Mouse (Mus musculus): ENCODE results near the gene Sdk1.

Sdk1 gene

DNA sequence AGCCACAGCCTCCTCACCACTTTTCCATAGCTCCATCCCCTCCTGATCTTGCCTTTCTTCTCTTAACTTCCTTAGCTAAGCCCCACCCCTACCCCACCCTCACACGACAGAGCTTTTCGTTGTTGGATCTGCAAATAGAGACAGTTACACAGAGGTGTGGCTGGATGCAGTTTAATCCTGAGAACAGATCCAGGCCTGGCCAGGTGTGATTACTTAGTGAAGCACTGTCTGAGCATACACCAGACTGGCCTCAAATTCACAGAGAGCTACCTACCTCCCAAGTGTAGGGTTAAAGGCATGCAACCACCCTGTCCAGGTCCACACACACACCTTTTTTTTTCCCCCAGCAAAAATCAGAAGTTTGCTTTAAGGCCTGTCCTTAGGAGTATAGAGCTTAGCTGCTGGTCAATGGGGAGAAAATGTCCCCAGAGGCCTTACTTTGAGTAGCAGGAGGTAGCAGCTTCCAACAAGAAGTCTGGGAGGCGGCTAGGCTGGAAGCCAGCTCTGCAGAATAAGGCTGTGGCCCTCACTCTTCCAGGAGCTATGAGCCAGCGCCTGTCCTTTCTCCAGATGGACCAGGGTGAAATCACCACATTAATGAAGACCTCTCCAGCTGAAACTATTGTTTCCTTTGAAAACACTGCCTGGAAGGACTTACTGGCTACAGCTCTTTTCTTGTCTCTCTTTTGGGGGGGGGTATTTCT is 781.7 kb downstream of the Sdk1 start:
- DNase-seq, result peak; percentile 33

DNA sequence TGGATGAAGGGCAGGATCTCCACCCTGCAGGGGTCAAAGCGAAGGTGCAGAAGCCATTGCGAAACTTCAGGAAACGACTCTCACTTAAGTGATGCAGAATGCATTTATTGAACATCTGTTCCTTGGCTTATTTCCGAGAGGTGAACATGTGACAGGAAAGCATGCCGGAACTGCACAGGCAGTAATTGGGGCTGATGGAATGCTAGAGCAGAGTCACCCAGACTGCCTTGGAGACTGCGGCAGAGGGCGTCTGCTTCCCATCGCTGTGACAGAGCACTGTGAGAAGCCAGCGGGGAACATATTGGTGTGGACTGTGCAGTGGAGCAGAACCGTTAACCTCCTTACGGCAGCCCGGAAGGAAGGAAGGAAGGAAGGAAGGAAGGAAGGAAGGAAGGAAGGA is 783.2 kb downstream of the Sdk1 start:
- DNase-seq, result peak; percentile 28

DNA sequence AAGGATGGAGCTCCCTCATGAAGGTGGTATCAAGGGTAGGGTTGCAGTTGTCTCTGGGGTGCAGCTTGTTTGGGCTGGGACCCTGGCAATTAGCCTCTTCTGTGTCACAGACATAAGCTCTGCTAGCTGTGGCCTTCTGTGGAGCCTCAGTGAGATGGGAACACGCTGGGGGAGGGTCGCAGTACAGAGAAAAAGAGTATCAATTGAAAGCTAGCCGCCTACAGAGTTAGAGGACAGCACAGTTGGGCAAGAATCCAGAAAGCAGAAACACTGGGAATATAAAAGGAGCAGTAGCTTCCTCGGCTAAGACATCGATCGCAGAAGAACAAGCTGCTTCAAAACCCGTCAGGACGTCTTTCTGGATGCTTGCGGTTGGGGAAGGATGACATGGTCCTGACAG is 795.2 kb downstream of the Sdk1 start:
- DNase-seq, result no peak

DNA sequence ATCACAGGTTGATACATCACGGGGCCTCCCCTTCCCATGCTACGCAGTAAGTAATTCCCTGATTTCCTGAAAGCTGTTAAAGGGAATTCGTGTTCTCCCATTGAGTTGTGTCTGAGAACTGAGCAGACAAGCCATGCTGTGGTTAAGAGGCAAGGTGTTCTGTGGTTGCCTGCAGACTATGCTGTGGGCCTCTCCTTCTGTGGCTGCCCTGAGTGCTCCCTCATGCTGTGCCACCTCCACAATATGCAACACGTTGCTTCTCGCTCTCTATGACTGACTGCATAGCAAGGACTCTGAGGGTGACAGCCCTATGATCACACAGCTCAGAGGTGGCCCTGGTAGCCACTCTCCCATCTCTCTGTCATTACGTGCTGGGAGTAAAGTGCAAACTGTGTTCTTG is 797.9 kb downstream of the Sdk1 start:
- DNase-seq, result no peak

DNA sequence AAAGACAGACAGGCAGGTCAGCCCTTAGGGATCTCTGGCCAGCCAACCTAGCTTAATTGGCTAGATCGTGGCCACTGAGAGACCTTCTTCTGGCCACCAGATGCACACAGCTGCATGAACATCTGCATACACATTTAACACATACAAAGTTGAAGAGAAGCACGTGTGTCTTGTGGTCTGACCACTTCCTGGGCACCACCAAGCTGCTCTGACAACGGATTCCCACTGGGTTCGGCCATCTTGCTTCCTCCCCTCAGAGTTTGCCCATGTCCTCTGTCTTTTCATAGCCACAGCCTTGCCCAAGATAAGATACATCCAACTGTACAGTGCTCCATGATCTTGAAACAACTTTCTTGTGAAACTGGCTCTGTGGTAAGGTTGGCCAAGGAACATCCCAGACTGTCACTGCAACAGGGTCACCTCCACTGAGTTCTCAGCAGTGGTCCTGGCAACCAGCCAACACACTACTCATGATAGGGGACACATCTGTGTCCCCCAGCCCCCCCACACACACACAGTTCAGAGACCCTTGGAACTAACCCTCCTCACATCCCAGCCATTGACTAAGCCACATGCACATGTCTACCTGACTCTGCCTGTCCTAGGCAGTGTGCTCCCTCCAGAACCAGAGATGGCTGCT is 798.7 kb downstream of the Sdk1 start:
- DNase-seq, result no peak

DNA sequence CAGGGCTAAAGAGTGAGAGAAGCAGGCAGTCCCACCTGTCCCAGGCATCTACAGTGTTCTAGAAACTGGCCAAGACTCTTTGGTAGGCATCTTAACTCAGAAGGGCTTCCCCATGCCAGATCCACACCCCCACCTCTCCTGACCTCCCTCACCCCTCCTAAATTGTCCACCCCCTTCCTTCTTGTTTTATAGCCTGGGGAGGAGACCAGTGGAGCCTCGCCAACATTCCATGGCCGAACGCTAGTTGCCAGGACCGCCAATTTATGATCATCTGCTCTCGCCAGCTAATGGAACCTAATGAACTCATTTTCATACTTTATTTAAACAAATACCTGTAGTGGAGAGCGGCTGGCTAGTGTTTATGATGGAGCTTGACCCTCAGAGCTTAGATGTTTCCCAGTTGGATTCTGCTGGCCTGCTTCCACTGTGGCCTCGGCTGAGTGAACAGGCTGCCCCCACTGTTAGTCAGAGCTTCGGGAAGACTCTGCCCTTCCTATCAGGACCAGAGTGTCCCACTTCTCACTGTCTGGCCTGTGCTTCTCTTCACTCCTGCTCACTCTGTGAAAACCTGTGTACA is 800.0 kb downstream of the Sdk1 start:
- DNase-seq, result peak; percentile 15

DNA sequence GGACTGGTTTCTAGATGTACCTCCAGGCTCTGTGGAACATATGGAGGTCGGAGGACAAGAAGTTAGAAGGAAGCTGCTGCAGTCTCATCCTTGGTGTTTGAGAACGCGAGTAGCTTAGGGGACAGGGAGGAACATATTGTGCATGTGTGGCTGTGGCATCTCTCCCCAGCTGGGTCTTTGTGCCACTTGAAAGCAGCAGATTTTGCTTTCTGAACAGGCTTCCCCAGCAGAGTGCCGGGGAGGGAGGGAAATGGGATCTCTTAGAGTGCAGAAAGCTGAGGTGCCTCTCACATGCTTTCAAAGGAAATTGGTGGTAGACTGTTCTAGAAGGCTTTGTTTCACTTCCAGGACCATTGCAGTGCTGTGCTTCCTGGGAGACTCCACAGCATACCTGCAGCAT is 820.5 kb downstream of the Sdk1 start:
- DNase-seq, result no peak

DNA sequence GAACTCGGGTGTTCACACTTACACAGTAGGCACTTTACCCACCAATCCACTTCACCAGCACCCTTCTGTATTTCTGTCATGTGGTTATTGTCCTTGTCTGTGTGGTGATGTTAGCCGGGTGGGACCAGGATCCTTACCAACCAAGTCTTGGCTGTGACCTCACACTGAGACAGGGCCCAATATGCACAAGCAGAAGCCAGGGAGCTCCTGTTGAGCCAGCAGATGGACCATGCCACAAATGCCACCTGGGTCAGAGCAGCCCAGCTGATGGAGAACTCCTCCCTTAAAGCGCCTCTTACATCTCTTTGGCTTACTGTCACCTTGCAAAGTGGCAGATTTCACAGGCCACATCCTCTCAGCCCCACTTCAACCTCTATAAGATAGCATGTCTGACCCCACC is 830.0 kb downstream of the Sdk1 start:
- no peak for DNase-seq

DNA sequence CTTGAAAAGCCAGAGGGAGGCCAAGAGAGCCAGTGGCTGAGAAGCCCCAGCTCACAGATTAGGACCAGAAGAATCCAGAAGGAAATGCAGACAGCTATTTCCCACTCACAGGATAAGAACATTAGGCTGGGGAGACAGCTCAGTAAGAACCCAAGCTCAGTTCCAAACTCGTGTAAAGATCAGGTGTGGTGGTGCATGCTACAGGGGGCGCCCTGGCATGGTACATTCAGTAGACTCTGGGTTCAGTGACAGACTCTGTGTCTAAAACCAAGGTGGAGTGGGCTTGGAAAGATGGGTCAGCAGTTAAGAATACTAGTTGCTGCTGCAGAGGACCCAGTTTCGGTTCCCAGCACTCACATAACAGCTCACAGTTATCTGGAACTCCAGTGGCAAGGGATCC is 832.6 kb downstream of the Sdk1 start:
- no peak for DNase-seq

DNA sequence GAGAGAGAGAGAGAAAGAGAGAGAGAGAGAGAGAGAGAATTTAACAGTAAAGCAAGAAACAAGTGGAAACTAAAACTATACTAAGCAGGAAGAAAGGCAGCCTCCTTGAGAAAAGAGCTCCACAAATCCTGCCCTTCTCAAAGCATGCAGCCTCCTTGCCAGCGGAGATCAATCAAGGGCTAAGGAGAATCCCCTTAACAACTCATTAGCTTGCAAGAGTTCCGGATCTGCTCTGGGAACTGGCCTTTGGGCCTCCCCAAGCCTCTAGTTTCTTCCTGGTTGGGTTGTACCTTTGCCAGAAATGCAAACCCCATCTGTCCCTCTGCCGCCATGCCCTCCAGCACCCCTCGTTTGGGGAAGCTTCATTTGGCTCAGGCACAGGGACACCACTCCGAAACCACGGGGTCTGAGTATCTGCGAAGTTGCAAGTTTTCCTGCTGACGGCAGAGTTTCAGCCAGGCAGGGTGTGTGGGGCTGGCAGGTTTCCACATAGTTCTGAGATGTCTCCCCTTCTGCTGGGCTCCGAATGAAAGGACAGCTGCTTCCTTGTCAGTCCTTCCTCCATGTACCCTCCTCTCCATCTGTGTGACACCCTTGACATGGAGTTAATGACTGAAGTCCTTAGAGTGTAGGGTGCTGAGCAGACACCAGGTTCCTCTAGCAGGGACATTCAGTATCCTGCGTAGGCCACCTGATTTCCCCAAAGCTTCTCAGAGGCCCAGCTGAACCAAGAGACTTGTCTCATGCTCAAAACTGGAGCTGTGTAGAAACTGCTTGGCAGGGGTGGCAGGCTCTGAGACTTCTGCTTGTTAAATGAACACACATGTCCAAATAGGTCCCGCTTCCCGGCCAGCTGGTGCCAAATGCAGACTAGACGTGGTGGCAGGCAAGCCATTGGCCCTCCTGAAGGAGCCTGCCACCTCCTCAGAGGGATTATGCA is 833.5 kb downstream of the Sdk1 start:
- DNase-seq, result peak; percentile 11

DNA sequence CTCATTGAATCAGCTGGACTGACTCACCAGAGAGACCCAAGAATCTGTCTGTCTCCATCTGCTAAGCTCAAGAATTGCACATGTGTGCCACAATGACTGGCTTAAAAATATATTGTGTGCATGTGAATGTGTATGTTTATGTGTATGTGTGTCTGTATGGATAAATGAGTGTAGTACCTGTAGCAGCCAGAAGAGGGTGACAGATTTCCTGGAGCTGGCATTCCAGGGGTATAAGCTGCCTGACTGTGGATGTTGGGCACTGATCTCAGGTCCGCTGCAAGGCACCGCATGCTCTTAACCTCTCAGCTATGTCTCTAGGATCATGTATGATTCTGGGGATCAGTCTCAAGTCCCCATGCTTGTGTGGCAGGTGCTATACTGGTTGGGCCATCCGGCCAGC is 839.4 kb downstream of the Sdk1 start:
- no peak for DNase-seq

DNA sequence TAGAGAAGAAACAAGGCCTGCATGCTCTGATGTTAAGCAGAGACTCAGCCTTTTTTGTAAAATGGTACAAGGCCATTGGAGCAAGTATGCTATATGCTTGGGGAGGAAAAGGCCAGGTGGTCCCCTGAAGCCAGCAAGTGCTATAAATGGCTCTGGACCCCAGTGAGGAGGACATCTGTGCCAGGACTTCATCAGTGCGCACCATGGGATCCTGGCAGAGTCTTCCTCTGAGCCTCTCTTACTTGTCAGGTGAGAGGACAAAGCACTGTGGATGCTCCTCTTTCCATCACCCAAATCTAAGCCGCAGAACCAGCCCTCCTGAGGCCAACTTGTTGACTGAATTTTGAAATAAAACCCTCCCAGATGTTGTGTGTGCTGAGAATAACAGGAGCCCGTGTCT is 839.8 kb downstream of the Sdk1 start:
- DNase-seq, result no peak

DNA sequence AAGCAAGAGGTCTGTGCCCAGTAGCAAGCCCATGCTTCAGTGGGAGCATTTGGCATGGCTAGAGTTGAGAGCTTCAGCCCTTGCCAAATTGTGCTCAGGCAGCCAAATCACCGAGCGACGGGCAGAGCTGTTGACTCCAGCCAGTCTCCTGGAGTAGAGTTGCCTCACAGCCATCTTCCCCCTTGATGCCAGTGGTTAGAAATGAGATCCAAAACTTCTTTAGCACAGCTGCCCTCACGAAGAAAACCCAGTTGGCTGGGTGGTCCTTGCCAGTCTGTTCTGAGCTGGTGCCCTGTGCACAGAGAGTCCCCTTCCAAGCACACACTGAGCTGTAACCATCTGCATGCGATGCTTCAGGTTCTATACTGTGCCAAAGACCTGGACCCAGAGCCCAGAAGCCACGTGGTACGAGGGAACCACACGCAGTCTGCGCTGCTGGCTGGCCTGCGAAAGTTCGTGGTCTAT is 855.1 kb downstream of the Sdk1 start:
- DNase-seq, result no peak

DNA sequence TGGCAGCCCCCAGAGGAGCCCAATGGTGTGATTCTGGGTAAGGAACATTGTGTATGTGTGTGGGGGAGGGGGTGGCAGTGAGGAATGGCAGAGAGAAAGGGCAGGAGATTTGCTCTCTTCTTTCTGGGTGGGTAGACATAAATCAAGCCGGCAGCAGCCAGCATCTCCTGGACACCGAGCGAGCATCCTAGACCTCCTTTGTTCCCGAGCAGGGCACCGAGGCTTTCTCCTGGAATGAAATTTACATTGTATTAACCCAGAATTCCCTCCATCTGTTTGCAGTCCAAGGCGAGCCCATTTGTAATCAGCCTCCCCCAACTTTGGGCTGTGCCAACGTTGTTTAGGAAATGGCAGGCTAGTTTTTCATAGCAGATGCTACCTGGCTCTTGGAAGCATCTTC is 858.9 kb downstream of the Sdk1 start:
- no peak for DNase-seq

DNA sequence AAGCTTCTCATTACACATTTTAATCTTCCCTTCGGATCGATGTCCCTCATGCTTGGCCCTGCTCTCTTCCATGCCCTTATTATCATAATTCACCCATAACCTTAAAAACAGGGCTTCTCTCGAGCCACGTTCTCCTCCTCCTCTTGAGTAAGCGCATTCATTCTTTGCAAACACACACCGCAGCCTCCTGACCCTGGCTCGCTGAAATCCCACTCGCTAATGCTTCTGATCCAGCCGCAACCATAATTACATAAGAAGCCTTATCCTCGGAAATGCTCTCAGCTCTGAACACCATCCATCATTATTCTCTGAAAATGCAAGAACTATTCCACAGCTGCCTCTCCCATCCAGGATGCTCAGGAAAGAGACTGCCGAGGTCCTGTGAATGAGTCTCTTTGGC is 866.1 kb downstream of the Sdk1 start:
- peak; percentile 59 for DNase-seq

DNA sequence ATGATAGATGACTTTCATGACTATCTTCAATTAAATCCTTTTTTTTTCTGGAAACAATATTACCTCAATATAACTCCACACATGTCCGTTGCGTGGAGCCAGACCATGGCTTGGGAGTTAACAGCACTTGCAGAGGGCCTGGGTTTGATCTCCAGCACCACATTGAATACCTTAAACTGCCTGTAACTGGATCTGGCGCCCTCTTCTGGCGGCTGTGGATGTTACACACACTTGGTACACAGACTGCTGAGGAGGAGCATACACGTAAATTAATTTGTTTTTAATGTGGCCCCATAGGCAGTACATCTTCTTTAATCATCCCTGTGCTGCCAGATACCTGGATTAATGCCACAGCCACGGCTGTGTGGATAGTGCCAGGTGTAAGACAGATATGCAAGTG is 870.7 kb downstream of the Sdk1 start:
- DNase-seq, result no peak

DNA sequence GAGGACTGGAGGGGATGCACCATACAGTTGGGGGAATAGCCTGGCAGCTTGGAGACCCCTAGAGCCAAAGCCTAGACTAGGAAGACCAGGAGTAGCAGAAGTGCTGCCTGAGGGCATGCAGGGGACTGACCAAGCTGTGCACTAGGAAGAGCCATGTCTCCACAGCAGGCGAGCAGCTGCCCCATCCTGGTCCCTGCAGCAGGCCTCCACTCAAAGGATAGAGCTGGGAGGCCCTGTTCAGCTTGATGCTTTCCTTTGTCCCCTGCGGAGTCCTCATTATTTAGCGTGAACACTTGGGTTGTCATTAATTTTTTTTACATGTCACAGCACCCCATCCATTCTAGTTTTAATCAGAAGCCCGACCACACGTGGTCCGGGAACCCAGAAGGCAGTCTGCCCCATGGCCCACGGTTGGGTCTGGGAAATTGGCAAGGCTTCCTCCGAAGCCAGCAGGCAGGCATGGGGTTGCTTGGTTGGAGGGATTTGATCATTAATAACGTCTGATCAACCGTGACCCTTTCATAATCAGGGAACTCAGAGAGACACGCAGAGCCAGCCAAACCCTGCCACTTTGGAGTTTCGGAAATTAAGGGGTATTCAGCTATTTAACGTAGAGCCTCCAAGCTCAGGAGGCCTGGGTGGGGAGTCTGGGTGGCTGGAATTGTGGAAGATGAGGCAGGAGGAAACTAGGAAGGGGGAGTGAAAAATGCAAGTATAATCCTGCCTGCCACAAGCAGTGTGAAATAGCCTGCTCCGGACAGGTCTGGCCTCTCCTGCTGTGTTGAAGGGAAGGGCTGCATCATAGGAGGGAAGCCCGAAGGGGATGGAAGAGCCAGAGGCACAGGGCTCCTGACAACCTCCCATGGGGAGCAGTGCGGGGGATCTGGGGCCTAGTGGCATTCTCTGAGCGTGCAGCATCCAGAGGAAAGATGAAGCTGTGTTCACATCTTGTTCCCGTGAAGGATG is 872.2 kb downstream of the Sdk1 start:
- DNase-seq, result peak; percentile 84

DNA sequence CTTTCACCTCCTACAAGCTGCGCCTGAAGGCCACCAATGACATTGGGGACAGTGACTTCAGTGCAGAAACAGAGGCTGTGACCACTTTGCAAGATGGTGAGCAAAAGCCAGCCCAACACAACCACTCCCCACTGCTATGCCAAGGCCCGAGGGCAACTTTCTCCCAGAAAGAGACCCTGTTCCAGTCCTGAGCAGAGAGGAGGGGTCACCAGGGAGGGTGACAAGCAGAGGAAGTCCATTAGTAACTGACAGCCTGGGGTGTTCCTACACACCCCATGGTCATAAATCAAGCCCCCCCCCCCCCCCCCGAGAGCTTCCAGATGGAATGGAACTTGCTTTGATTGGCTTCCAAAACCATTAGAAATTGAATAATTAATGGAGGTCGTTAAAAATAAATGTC is 886.5 kb downstream of the Sdk1 start:
- DNase-seq, result no peak

DNA sequence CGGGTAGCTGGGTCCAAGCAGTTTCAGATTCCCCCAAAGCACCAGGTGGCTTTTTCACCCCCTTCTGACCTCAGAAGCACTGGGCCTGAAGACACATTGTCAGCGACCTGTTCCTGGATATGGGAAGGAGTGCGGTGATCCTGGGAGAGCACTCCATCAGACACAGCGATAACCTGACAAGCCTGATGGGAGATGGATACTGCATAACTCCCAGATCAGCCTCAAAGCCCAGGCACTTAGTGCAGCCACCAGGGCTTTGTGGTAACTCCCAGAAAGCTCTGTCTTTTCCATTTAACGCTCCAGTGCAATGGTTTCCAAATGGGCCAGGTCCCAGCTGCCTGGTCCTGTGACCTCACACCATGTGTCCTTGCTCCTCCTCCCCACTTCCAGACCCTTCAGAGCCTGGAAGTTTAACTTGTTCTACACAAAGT is 886.9 kb downstream of the Sdk1 start:
- peak; percentile 40 for DNase-seq

DNA sequence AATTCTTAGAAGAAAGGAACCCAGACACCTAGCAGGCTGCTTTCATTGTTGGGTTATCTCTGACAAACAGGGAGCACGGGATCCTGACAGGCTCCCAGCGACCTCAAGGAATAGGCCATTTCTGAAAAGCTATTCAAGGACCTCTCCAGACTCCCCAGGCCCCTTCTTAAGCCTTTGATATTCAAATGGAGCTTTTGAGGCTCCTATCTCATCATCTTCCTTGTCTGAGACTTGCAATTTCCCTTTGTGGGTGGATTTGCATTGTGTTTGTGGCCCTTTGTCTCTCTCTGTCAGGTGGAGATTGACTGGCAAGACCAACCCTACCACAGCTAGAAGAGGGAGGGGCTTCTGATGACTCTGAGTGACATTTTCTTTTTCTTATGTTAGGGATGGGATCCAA is 888.7 kb downstream of the Sdk1 start:
- DNase-seq, result no peak

DNA sequence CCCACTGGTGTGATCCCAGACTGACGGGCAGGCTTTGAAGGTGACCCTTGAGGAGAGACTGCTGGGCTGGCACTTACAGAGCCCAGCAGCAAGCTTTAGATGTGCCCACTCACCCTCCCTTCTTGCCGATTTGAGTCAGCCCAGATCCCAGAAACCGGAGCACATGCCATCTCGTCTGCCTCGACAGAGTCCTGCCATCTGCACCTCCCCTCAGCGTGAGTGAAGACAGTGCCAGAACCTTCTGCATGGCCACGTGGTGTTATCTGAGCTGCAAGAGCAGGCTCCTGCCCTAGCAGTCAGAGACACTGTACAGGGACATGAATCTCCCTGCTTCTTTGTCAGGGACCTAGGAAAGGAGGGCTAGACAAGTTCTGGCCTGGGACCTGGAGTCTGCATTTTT is 898.7 kb downstream of the Sdk1 start:
- DNase-seq, result no peak

DNA sequence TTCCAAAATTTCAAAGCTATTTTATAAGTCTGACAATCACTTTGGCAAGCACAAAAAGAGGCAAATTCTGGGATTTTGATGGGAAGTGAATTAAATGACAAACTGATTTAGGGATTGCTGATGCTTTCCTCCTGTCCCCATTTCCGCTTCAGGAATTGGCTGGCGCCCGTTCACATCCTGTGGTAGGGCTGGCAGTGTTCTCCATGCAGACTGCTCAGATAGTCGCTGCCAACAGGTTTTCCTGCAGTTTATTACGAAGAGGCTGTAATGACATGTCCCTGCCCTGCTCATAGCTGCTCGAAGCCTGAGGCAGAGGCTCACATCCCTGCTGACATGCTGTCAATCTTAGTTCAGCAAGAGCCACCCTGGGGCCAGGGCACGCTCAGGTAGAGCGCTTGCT is 908.3 kb downstream of the Sdk1 start:
- DNase-seq, result no peak
